Mouse (Mus musculus): ENCODE data around the gene Dars2.

DNA sequence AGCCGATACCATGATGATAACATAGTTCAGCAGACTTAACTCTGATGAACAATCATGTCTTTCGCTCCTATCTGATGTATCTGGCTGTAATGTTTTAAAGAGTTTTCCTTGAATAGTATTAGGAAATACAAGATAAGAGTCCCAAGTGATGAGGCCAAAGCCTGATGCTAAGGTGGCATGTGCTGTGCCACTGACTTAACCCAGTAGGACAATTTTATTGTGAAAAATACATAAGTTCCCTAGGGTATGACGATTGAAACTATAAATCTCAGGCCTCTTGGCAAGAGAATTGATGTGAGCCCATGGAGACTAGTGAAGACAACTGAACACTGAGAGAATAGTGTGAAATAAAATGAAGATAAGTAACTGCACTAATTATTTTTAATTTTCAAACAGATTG lies 32.9 kb downstream of the Dars2 start:
- TF ChIP-seq CTCF (IDR thresholded peaks at IDR 0.05; ENCODE audit: extremely low read depth, insufficient read depth, low read length): no peak
- TF ChIP-seq POLR2A (IDR thresholded peaks at IDR 0.05; ENCODE audit: extremely low read depth, insufficient read depth, low read length): no peak
